Mouse (Mus musculus) MEL (cell line): ENCODE results near the gene Gm13539.

Experiments
- BHLHE40 ChIP-seq: IDR thresholded peaks from 2 replicates; pipeline ENCODE4 v1.6.1; 2012; ENCODE audit warnings: low read depth, mild to moderate bottlenecking, inconsistent platforms, low read length, improper control_type of control experiment, borderline replicate concordance
- CTCF ChIP-seq, 3 experiments: IDR thresholded peaks in 2 of 3; conservative IDR thresholded peaks in 1 of 3; 2 replicates each; pipeline ENCODE4 v1.5.1; 2011 to 2012; ENCODE audit warnings: low read length in 3 of 3, low read depth in 2 of 3, mild to moderate bottlenecking in 2 of 3, improper control_type of control experiment in 1 of 3, inconsistent platforms in 1 of 3, mixed read lengths in 1 of 3, moderate library complexity in 1 of 3; ENCODE audit not compliant: control insufficient read depth in 1 of 3, insufficient read depth in 1 of 3, poor library complexity in 1 of 3, severe bottlenecking in 1 of 3
- GATA1 ChIP-seq: IDR thresholded peaks from 2 replicates; pipeline ENCODE4 v1.6.1; 2011; ENCODE audit warnings: low read depth, low read length, improper control_type of control experiment
- MAX ChIP-seq: IDR thresholded peaks from 2 replicates; pipeline ENCODE4 v1.6.1; 2011; ENCODE audit warnings: low read length, improper control_type of control experiment
- MYB ChIP-seq: IDR thresholded peaks from 2 replicates; pipeline ENCODE4 v1.6.1; 2011; ENCODE audit warnings: mild to moderate bottlenecking, low read depth, low read length, improper control_type of control experiment
- MYC ChIP-seq: IDR thresholded peaks from 2 replicates; pipeline ENCODE4 v1.6.1; 2011; ENCODE audit warnings: low read depth, mild to moderate bottlenecking, low read length, improper control_type of control experiment, moderate library complexity
- POLR2A ChIP-seq, 2 experiments: IDR thresholded peaks; 2 replicates each; pipeline ENCODE4 v1.6.1; 2011 to 2012; ENCODE audit warnings: low read length in 2 of 2, mild to moderate bottlenecking in 2 of 2, control low read depth in 1 of 2, improper control_type of control experiment in 1 of 2, low read depth in 1 of 2, moderate library complexity in 1 of 2; ENCODE audit not compliant: control insufficient read depth in 1 of 2, insufficient read depth in 1 of 2, poor library complexity in 1 of 2
- POLR2AphosphoS5 ChIP-seq: IDR thresholded peaks from 2 replicates; pipeline ENCODE4 v1.6.1; 2012; ENCODE audit warnings: low read depth, borderline replicate concordance, mild to moderate bottlenecking, inconsistent platforms, low read length, moderate library complexity, mixed read lengths
- RAD21 ChIP-seq: IDR thresholded peaks from 2 replicates; pipeline ENCODE4 v1.6.1; 2011; ENCODE audit warnings: mild to moderate bottlenecking, low read depth, low read length, improper control_type of control experiment
- RCOR1 ChIP-seq: IDR thresholded peaks from 2 replicates; pipeline ENCODE4 v1.6.1; 2012; ENCODE audit warnings: low read depth, mild to moderate bottlenecking, inconsistent platforms, low read length, improper control_type of control experiment
- TCF12 ChIP-seq: IDR thresholded peaks from 2 replicates; pipeline ENCODE4 v1.6.1; 2014; ENCODE audit warnings: low read depth, mild to moderate bottlenecking, inconsistent platforms, low read length, improper control_type of control experiment, moderate library complexity
- ZKSCAN1 ChIP-seq: IDR thresholded peaks from 2 replicates; pipeline ENCODE4 v1.6.1; 2012; ENCODE audit warnings: low read depth, mild to moderate bottlenecking, inconsistent platforms, low read length, improper control_type of control experiment, moderate library complexity
- ZNF384 ChIP-seq: IDR thresholded peaks from 2 replicates; pipeline ENCODE4 v1.6.1; 2012; ENCODE audit warnings: low read depth, mild to moderate bottlenecking, inconsistent platforms, low read length, improper control_type of control experiment

DNA sequence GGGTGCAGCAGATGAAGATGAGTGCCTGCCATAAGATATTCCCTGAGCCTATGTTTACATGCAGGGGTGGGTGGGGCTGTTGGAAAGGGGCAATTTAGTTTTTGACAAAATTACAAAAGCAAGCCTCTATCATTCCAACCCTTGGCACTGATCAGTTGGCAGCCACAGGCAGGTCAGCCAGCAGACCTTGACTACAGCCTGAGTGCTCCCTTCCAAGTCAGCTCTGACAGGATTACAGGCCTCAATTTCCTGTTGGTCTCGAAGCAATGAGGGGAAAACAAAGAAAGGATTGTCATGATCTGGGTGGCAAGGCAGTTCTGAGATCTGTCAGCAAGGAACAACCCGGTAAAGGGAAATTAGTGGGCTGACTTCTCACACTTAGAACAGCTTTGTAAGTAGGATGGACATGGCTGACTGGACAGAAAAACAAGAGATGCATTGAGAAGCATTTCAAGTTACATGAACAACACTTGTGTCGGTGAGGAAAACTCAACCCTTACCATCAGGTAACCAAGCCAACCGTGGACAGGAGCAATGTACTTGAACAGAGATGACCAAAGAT, 23.9 kb upstream of the Gm13539 start:
- TF ChIP-seq GATA1 (no peak), MAX (no peak), BHLHE40 (no peak), POLR2A (IDR thresholded peaks at IDR 0.05; ENCODE audit: control insufficient read depth in 1 of 2, insufficient read depth in 1 of 2, low read depth in 1 of 2, low read length in 2 of 2, poor library complexity in 1 of 2) (no peak), MYB (no peak), ZKSCAN1 (no peak), ZNF384 (no peak), TCF12 (no peak), CTCF (IDR thresholded peaks at IDR 0.05 in 2 of 3, conservative IDR thresholded peaks at IDR 0.05 in 1 of 3; ENCODE audit: control insufficient read depth in 1 of 3, insufficient read depth in 1 of 3, low read depth in 2 of 3, low read length in 3 of 3, poor library complexity in 1 of 3, severe bottlenecking in 1 of 3) (no peak), RCOR1 (no peak), MYC (no peak), RAD21 (no peak), POLR2AphosphoS5 (no peak)
